Mouse (Mus musculus) forebrain, embryonic 13.5 days (tissue): Measurements from ENCODE around the gene Ccdc184. TPM values are rescaled to one million over a fixed set of nuclear protein-coding genes. Genes with fewer than 3 reads are reported as not detected.

Source experiments
- ATAC-seq: fragments of 200-750 bp; cut with Nextera tagmentation; 2 replicates; pipeline ENCODE4 v1.8.0; 2017
- H3K27ac ChIP-seq: fragments of 300-500 bp; sonication (generic); 2 replicates; pipeline ENCODE4 v1.5.1; 2015; ENCODE audit warnings: inconsistent platforms, mild to moderate bottlenecking, moderate library complexity
- H3K27me3 ChIP-seq: fragments of 300-500 bp; sonication (generic); 2 replicates; pipeline ENCODE4 v1.6.1; 2015; ENCODE audit warnings: mild to moderate bottlenecking, inconsistent platforms
- H3K36me3 ChIP-seq: fragments of 300-500 bp; sonication (generic); 2 replicates; pipeline ENCODE4 v1.6.1; 2015; ENCODE audit warnings: mild to moderate bottlenecking, inconsistent platforms; ENCODE audit not compliant: poor library complexity, severe bottlenecking
- H3K4me1 ChIP-seq: fragments of 300-500 bp; sonication (generic); 2 replicates; pipeline ENCODE4 v1.6.1; 2015; ENCODE audit warnings: inconsistent platforms
- H3K4me2 ChIP-seq: fragments of 300-500 bp; sonication (generic); 2 replicates; pipeline ENCODE4 v1.6.1; 2015; ENCODE audit warnings: inconsistent platforms, mild to moderate bottlenecking, moderate library complexity
- H3K4me3 ChIP-seq: fragments of 300-500 bp; sonication (generic); 2 replicates; pipeline ENCODE4 v1.5.1; 2015; ENCODE audit warnings: mild to moderate bottlenecking, inconsistent platforms
- H3K9ac ChIP-seq: fragments of 300-500 bp; sonication (generic); 2 replicates; pipeline ENCODE4 v1.6.1; 2015; ENCODE audit warnings: mild to moderate bottlenecking, inconsistent platforms
- H3K9me3 ChIP-seq: fragments of 300-500 bp; sonication (generic); replicated peaks from 2 replicates; pipeline ENCODE4 v1.6.1; 2016; ENCODE audit warnings: inconsistent platforms
- WGBS: fragments of 180-500 bp; shearing (Covaris S2); methylation state at CpG from one replicate; pipeline ENCODE4 v1.1.7; 2015; 5-methylcytosine and 5-hydroxymethylcytosine counted together
- polyA plus RNA-seq: library from polyadenylated mRNA; unstranded; fragments of >200 nt; fragmentation: Nextera tagmentation; extraction: Ambion mirVana; gene quantifications from 2 replicates; pipeline ENCODE4 v1.2.1, GENCODE M21; 2015

Ccdc184 gene
- polyA plus RNA-seq, 1 experiment from 2014 or later = 19.4 TPM

GRCm38 (mm10) chr15:98140809-98141208 lies 26.1 kb upstream of the Ccdc184 start:
- H3K4me2 ChIP-seq = no peak overlapping the region
- no peak overlapping the region for H3K27ac ChIP-seq
- 94% methylated on average over 5 of the region's 5 CpGs for WGBS
- H3K36me3 ChIP-seq = peaks cover 61% of the 10 kb centered on the region
- no peak overlapping the region for H3K4me3 ChIP-seq
- no peak for ATAC-seq
- H3K9ac ChIP-seq = no peak overlapping the region
- no peaks in the 10 kb centered on the region for H3K9me3 ChIP-seq
- no peaks in the 10 kb centered on the region for H3K27me3 ChIP-seq
- H3K4me1 ChIP-seq = peaks cover 11% of the 10 kb centered on the region

- ATAC-seq = no peak
- Histone ChIP-seq H3K4me2 (no peak overlapping the region), H3K27ac (no peak overlapping the region), H3K4me3 (no peak overlapping the region), H3K4me1 (peaks cover 14% of the 10 kb centered on the region), H3K9me3 (no peaks in the 10 kb centered on the region), H3K36me3 (peaks cover 44% of the 10 kb centered on the region), H3K9ac (no peak overlapping the region), H3K27me3 (no peaks in the 10 kb centered on the region)
- 91% methylated on average over 10 of the region's 10 CpGs for WGBS
Measured at GRCm38 (mm10) chr15:98142515-98142914, 24.4 kb upstream of the Ccdc184 start.

GRCm38 (mm10) chr15:98144861-98145507 lies 22.0 kb upstream of the Ccdc184 start:
- under 1% methylated on average over 35 of the region's 36 CpGs for WGBS
- Histone ChIP-seq H3K9ac (peak overlapping the region; percentile 94), H3K36me3 (peaks cover 25% of the 10 kb centered on the region), H3K4me3 (peak overlapping the region; percentile 95), H3K4me1 (peaks cover 14% of the 10 kb centered on the region), H3K27ac (peak overlapping the region; percentile 14; the same call in 1 of the 2 replicates), H3K4me2 (peak overlapping the region; percentile 97), H3K27me3 (no peaks in the 10 kb centered on the region), H3K9me3 (no peaks in the 10 kb centered on the region)
- no peak for ATAC-seq

GRCm38 (mm10) chr15:98145559-98146181 lies 21.3 kb upstream of the Ccdc184 start:
- H3K4me2 ChIP-seq = peak overlapping the region; percentile 97
- under 1% methylated on average over 38 of the region's 38 CpGs for WGBS
- peak overlapping the region; percentile 95 for H3K4me3 ChIP-seq
- no peaks in the 10 kb centered on the region for H3K9me3 ChIP-seq
- no peaks in the 10 kb centered on the region for H3K27me3 ChIP-seq
- peaks cover 18% of the 10 kb centered on the region for H3K36me3 ChIP-seq
- peak overlapping the region; percentile 14; the same call in 1 of the 2 replicates for H3K27ac ChIP-seq
- ATAC-seq = peak; percentile 98
- H3K9ac ChIP-seq = peak overlapping the region; percentile 94
- H3K4me1 ChIP-seq = peaks cover 14% of the 10 kb centered on the region

- peaks cover 14% of the 10 kb centered on the region for H3K4me1 ChIP-seq
- no peak overlapping the region for H3K9ac ChIP-seq
- H3K4me3 ChIP-seq = no peak overlapping the region
- 85% methylated on average over 3 of the region's 3 CpGs for WGBS
- H3K27me3 ChIP-seq = no peaks in the 10 kb centered on the region
- no peak for ATAC-seq
- H3K9me3 ChIP-seq = no peaks in the 10 kb centered on the region
- no peak overlapping the region for H3K27ac ChIP-seq
- no peak overlapping the region for H3K4me2 ChIP-seq
- no peaks in the 10 kb centered on the region for H3K36me3 ChIP-seq
Measured at GRCm38 (mm10) chr15:98148356-98148755, 18.6 kb upstream of the Ccdc184 start.

- Histone ChIP-seq H3K36me3 (no peaks in the 10 kb centered on the region), H3K27me3 (no peaks in the 10 kb centered on the region), H3K27ac (no peak overlapping the region), H3K9ac (no peak overlapping the region), H3K4me1 (peaks cover 12% of the 10 kb centered on the region), H3K9me3 (no peaks in the 10 kb centered on the region), H3K4me2 (no peak overlapping the region), H3K4me3 (no peak overlapping the region)
- 80% methylated on average over 10 of the region's 10 CpGs for WGBS
- ATAC-seq = no peak
Measured at GRCm38 (mm10) chr15:98149166-98149602, 17.8 kb upstream of the Ccdc184 start.

GRCm38 (mm10) chr15:98152916-98153315 lies 14.0 kb upstream of the Ccdc184 start:
- peak overlapping the region; percentile 16; the same call in 1 of the 2 replicates for H3K9ac ChIP-seq

GRCm38 (mm10) chr15:98153625-98154024 lies 13.3 kb upstream of the Ccdc184 start:
- Histone ChIP-seq H3K4me3 (no peak overlapping the region), H3K9me3 (no peaks in the 10 kb centered on the region), H3K36me3 (no peaks in the 10 kb centered on the region), H3K4me2 (no peak overlapping the region), H3K27ac (no peak overlapping the region), H3K4me1 (no peaks in the 10 kb centered on the region), H3K9ac (no peak overlapping the region), H3K27me3 (no peaks in the 10 kb centered on the region)
- 34% methylated on average over 3 of the region's 3 CpGs for WGBS
- no peak for ATAC-seq

More at GRCm38 (mm10) chr15:98152916-98153315, 14.0 kb upstream of the Ccdc184 start:
- no peaks in the 10 kb centered on the region for H3K36me3 ChIP-seq
- H3K4me1 ChIP-seq = no peaks in the 10 kb centered on the region
- ATAC-seq = no peak
- no peak overlapping the region for H3K4me3 ChIP-seq
- H3K4me2 ChIP-seq = no peak overlapping the region
- H3K27me3 ChIP-seq = no peaks in the 10 kb centered on the region
- 52% methylated on average over 7 of the region's 7 CpGs for WGBS
- H3K27ac ChIP-seq = no peak overlapping the region
- no peaks in the 10 kb centered on the region for H3K9me3 ChIP-seq

- Histone ChIP-seq H3K4me2 (no peak overlapping the region), H3K4me3 (no peak overlapping the region), H3K27me3 (no peaks in the 10 kb centered on the region), H3K4me1 (no peaks in the 10 kb centered on the region), H3K36me3 (no peaks in the 10 kb centered on the region), H3K9me3 (no peaks in the 10 kb centered on the region), H3K9ac (no peak overlapping the region), H3K27ac (no peak overlapping the region)
- ATAC-seq = no peak
- WGBS = 66% methylated on average over 4 of the region's 4 CpGs
Measured at GRCm38 (mm10) chr15:98154146-98154545, 12.8 kb upstream of the Ccdc184 start.

GRCm38 (mm10) chr15:98154631-98155030 lies 12.3 kb upstream of the Ccdc184 start:
- no peaks in the 10 kb centered on the region for H3K27me3 ChIP-seq
- H3K9me3 ChIP-seq = no peaks in the 10 kb centered on the region
- no peaks in the 10 kb centered on the region for H3K36me3 ChIP-seq
- H3K27ac ChIP-seq = no peak overlapping the region
- H3K4me1 ChIP-seq = no peaks in the 10 kb centered on the region
- H3K9ac ChIP-seq = no peak overlapping the region
- H3K4me3 ChIP-seq = no peak overlapping the region
- no peak for ATAC-seq
- WGBS = 81% methylated on average over 3 of the region's 3 CpGs
- H3K4me2 ChIP-seq = no peak overlapping the region

GRCm38 (mm10) chr15:98155272-98155671 lies 11.7 kb upstream of the Ccdc184 start:
- Histone ChIP-seq H3K9ac (no peak overlapping the region), H3K4me3 (no peak overlapping the region), H3K4me2 (no peak overlapping the region), H3K27ac (no peak overlapping the region), H3K36me3 (no peaks in the 10 kb centered on the region), H3K4me1 (no peaks in the 10 kb centered on the region), H3K27me3 (no peaks in the 10 kb centered on the region), H3K9me3 (no peaks in the 10 kb centered on the region)
- no peak for ATAC-seq
- 93% methylated on average over 5 of the region's 5 CpGs for WGBS

GRCm38 (mm10) chr15:98155944-98156343 lies 11.0 kb upstream of the Ccdc184 start:
- H3K4me1 ChIP-seq = no peaks in the 10 kb centered on the region
- no peaks in the 10 kb centered on the region for H3K27me3 ChIP-seq
- no peak overlapping the region for H3K4me3 ChIP-seq
- WGBS = 79% methylated on average over 4 of the region's 4 CpGs
- H3K9ac ChIP-seq = no peak overlapping the region
- no peaks in the 10 kb centered on the region for H3K9me3 ChIP-seq
- no peak overlapping the region for H3K27ac ChIP-seq
- ATAC-seq = no peak
- H3K36me3 ChIP-seq = no peaks in the 10 kb centered on the region
- no peak overlapping the region for H3K4me2 ChIP-seq
